Mouse (Mus musculus) left cerebral cortex, postnatal 14 days (tissue): ENCODE measurements around the gene Selenoo. TPM values are rescaled to one million over a fixed set of nuclear protein-coding genes. Genes with fewer than 3 reads are reported as not detected.

Source experiments
- DNase-seq, 2 experiments: peaks; one replicate each; pipeline ENCODE4 v3.0.0; 2021 to 2022; ENCODE audit warnings: low spot score in 2 of 2, mixed read lengths in 1 of 2
- intact Hi-C: fragments of 180-260 bp; cut with DNase I; formaldehyde crosslinking; loops from one replicate; pipeline ENCODE4 v1.15.1; 2025
- total RNA-seq, 2 experiments: library from RNA; stranded (reverse); gene quantifications; 2 replicates each; pipeline ENCODE4 v1.2.3; 2021

Gene Selenoo
- total RNA-seq, 2 experiments from 2014 or later, result 18.8 to 20.5 TPM

DNA sequence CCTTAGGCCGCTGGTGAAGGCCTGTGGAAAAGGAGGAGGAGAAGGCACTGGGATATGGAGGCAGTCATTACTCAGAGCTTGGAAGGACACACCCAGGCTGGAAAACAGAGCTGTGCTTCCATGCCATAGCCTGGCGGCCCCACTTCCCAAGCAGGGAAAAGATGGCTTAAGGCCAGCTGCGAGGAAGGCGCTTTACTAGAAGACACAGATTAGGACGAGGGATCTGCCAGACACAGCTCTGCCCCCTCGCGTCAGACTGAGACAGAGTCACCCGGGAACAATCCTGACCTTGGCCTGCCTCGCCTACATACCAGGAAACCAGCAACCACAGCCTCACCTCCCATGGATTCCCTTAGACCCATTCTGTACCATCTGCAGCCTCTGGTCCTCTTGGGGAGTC is 21.3 kb downstream of the Selenoo start:
- DNase-seq, result no peak
- intact Hi-C loops, result no loop called here

DNA sequence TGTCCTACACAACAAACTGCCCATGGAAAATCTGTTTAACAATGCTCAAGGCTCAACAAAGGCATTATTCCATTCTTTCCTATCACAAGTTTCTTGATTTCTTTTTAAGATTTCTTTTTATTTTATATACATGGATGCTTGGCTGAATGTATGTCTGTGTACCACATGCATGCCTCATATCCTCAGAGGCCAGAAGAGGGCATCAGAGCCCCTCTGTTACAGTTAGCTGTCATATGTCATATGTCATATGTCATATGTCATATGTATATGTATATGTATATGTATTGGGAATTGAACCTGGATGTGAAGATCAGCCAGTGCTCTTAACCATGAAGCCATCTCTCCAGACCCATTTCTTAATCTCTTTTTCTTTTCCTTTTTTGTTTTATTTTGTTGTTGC is 29.1 kb downstream of the Selenoo start:
- DNase-seq, result no peak
- intact Hi-C loops, result no loop called here

DNA sequence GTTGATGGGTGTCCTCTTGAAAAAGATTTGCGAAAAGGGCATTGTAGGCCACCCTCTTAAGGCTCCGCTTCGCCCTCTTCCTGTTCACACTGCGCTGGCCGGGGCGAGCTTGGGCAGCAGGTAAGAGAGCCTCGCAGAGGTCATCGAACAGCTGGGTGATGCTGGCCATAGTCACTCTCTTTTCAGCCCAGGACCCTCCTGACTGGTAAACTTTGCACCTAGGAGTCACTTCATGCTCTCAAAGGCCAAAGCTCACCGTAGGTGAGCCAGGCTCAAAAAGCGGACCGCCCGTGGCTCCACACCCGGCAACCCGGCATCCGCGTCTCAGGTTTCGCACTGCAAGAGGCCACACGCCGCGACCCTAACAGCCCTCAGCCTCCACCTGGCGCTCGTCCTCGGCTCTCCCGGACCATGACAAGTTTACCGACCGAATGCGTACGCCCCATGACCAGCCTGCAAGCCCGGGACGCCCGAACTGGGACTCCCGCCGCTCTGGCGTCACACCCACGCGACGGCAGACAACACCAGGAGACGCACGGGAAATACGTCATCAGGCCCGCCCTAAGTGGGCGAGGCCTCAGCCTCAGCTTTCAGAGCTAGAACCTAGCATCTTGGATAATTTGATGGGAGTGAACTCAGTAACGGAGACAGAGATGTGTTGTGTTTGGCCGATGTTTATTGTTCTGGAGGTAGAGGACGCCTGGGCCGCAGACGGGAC is 33.9 kb downstream of the Selenoo start, which contains the start of gene Tubgcp6:
Gene Tubgcp6 (minus strand): TSS at position 464 of the 718 bp plus-strand sequence.
- peak; percentile 96 for DNase-seq
- intact Hi-C loops, result loop anchor here (2.0 kb wide), 1 partner anchor 88 kb away; the partner anchor contains the start of gene Ppp6r2

DNA sequence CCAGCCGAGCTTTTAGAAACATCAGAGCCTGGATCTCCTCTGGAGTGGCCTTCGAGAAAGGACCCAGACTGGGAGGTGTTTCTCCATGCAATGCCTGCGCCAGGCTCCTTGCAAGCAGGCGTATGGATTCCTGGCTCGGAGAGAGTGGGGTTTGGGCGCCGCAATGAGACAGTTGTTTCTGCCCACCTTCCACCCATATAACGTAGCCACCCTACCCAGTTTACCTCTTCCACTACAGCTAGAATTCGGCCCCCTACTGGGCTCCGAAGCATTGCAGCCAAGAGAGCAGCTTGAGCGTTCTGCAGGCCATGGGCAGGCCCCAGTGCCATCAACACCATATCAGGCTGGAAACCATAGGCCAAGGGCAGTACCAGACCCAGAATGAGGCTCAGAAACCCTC is 34.7 kb downstream of the Selenoo start:
- intact Hi-C loops, result loop anchor here (2.0 kb wide), 1 partner anchor 87 kb away; the partner anchor contains the start of gene Ppp6r2
- peak; percentile 71 to 84 for DNase-seq

DNA sequence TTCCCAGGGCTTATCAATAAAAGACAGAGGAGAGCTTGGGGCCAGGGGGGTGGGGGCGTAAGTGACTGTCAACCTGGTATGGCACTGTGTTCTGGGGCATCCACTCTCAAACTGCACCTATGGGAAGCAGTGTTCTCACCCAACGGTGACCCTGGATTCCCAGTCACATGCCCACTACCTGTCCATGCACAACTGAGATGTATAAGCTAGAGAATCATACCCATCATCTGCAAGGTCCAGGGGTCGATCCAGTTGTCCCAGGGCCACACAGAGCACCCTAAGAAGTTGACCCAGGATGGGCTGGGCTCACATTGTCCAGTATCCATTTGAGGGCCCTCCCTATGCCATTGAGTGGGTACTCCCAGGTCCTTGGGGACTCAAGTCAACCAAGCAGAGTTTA is 35.4 kb downstream of the Selenoo start:
- DNase-seq, result no peak
- intact Hi-C loops, result no loop called here

DNA sequence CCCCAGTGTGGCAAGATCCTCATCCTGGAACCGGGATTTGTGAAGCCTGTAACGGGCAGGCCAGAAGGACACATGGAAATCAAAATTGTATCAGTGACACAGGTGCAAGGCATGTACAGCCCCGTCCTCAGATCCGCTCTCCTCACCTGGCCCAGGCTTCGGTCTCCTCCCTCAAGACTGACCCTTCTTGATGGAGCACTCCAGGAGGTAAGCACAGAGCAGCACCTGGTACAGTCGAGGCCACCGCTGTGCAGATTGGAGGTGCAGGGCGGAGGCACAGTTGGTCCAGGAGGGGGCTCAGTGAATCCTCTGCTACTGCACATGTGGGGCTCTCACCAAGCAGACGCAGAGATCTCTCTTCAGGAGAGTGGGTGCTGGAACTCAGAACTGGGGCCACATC is 36.5 kb downstream of the Selenoo start:
- intact Hi-C loops, result no loop called here
- no peak for DNase-seq

DNA sequence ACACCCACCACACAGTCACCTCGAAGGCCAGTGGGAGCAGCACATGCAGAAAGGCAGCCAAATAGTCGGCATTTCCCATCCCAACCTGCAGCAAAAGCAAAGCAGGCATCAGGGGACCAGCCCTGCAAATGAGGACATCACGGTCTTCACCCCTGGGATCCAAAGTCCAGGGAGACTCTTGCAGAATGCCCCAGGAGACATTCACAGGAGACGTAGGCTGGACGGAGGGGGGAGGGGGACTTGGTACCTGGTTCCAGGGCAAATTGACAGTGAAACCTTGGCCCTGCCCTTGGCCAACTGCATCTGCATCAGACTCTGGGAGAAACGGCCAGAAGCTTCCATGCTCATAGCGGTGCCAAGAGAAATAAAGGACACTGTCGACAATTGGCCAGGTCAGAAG is 37.7 kb downstream of the Selenoo start:
- intact Hi-C loops, result no loop called here

DNA sequence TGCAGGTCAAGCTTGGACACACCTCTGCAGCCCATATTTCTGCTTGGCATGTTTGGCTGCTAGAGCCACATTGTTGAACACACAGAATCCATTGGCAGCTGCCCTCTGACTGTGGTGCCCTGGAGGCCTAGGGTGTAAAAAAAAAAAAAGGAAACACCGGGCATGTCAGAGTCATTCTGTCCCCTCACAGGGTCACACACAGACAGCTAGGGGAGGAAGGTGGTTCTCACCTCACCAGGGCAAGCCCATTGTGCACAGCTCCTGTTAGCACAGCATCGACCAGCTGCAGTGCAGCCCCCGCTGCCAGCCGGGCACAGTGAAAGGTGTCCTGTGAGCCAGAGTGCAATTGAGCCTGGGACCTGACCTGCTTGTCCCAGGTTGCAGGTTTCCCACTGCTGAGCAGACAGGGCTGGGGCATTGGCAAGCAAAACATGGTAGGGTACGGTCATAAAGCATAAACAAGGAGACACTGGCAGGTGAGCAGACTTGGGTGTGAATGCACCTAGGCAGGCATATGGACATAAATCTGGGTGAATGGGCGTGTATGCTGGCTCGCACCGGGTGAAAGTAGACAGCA is 38.6 kb downstream of the Selenoo start:
- no peak for DNase-seq
- intact Hi-C loops, result no loop called here

More for the DNA sequence above, 37.7 kb downstream of the Selenoo start:
- no peak for DNase-seq

DNA sequence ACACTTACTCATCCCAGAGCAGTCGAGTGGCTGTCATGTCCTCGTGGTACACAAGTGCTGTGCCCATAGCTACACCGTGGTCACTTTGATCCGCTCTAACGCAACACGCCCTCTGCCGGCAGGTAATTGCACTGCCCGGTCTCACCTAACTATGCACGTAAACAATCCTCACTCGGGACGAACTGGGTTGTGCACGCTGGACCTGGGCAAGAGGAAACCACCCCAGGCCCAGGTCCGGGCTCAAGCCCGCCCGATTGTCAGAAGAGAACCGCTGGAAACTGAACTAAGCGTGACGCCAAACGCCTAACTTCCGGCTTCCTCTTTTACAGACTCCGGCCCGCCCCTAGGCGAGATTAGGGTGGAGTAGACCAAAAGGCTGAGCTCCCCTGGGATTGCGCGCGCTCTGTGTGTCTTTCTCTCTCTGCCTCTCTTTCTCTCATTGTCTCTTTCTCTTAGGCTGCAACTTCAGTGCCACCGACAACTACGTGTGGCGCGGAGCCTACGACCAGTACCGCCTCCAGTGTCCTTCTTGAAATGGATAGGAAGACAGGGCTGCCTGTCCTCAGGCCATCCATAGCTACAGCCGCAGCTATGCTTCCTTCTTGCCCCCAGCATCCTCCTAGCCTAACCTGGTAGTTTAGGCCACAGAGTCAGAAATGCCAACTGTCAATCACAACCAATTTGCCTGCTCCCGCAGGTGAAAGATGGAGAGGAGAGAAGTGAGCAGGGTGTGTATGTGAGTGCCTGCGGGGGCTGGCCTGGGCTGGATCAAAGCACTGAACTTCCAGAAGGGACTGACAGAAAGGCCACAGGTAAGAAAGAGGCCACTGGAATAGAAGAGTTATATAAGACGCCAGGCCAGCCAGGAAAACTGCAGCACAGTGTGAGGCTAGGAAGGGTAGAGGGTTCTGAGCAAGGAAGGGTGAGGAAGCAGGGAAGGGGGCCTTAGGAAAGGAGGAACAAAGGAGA is 39.8 kb downstream of the Selenoo start, which contains the start of gene Hdac10:
Gene Hdac10 (minus strand): TSS at position 319 of the 969 bp plus-strand sequence.
- peak; percentile 84 to 89 for DNase-seq
- intact Hi-C loops, result no loop called here

DNA sequence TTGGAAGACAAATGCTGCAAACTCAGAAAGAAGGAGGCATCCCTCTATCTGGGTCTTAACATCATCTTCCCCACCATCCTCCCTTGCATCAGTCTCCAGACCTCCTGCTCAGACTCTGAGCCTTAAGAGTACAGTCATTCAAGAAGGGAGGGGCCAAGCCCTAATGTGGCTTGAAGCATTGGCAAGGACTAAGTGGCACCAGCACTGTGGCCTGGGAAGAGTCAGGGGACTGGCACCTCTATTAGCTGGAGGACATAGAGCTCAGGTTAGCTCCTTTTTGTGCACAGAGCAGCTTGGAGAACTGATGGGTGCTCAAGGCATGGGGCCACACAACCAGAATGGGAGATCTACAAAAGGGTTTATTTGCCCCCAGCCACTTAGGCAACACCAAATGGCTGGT is 41.4 kb downstream of the Selenoo start:
- intact Hi-C loops, result no loop called here
- no peak for DNase-seq

DNA sequence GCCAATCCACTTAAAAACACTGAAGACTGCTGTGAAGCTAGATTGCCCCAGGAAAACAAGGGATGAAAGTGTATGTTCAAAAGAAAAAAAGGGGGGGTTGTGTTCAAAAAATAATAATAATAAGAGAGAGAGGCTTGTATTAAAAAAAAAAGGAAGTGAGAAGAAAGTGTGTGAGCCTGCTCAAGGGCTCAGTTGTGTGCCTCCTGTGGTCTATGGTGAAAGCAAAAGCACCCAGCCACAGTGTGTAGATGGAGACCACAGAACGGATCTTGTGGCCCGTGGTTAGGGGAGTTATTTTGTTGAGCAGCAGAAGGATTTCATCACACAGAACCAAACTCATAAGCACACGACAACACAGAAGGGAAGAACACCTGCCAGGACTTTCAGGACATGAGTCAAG is 42.4 kb downstream of the Selenoo start:
- intact Hi-C loops, result no loop called here
- DNase-seq, result no peak

DNA sequence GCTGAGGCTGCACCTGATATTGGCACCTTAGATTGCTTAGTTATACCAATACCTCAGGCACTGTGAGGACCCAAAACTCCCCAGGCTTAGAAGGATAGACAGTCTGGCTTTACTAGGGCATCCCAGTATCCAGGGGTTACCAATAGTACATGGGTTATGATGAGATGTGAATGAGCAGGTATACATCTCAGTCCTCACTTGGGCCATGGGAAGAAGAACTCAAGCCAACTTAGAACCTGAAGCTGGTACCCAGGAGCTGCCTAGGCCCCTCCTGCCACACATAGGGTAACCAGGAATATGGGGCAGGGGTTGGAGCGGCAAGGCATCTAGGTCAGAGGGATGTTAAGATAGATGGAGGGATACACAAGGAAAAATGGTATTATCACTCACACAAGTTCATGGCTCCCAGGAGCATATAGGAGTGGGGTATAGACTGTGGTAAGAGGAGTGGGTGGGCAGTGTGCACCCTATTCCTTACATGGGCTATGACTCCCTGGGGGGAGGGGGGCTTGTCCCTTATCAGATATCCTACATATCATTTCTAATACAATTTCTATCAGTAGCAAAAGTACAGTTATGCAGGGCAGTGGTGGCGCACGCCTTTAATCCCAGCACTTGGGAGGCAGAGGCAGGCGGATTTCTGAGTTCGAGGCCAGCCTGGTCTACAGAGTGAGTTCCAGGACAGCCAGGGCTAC is 47.7 kb downstream of the Selenoo start:
- no peak for DNase-seq
- intact Hi-C loops, result loop anchor here (5.0 kb wide), 1 partner anchor 61 kb away; the partner anchor contains the start of gene Dennd6b

DNA sequence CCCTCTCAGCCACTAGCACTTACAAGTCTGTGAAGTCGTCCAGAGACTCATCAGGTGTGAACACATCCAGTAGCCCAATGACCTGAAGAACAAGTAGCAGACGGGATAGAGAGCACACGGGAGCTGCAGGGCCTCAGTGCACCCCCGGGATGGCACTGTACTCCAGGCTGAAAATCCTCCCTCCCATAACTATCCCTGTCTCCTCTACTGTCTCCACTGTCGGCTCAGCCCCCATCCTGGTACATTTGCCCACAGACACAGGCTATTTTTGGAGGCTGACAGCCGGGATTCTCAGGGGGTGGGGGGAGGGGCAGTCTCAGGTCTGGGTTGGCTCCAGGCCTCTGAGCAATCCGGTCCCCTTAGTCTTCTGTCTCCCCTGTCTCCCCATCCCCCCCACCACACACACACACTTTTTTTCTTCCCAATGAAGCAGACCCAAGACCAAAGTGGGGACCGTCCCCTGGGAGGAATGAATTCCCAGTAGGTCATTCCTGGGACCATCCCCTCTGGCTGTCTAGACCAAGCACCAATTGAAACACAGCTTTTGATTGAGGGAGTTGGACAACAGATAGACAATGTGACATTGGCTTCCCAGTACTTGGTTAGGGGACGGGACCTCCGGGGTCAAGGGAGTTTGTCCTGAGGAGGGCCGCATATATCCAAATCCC is 48.6 kb downstream of the Selenoo start:
- DNase-seq, result peak in 1 of 2 experiments; percentile 75

DNA sequence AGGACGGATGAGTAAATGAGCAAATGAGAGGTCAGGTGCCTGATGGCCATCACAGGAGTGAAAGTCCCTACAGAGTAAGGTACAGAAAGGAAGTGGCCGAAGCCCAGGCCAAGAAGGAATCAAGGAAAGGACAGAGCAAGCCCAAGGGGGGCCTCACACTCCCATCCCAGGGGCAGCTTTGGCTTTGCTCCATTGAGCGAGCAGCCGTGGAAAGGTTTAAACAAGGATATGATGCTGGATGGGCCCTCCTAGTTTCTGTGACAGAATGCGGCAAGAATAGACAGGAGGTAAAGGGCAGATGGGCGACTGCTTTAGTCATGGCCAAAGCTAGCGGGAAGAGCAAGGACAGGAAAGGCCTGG is 49.1 kb downstream of the Selenoo start:
- no peak for DNase-seq
- intact Hi-C loops, result loop anchor here (5.0 kb wide), 1 partner anchor 59 kb away; the partner anchor contains the start of gene Dennd6b

More for the DNA sequence above, 48.6 kb downstream of the Selenoo start:
- intact Hi-C loops, result loop anchor here (5.0 kb wide), 1 partner anchor 60 kb away; the partner anchor contains the start of gene Dennd6b

DNA sequence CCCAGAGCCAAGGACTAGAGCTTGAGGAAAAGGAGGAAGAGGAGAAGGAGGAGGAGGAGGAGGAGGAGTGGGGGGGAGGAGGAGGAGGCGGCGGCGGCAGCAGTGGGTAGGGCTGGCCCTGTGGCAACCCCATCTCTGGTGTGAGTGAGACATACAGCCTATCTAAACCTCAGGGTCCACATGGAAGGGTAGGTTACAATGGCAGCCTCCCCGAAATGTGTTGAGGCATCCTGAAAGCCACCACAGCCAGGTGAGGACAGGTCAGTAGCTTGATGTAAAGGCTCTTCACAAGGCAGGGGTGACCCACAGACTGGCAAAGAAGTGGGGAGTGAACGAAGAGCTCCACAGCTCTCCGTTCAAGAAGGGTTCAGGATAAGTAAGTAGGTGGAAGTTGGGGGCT is 49.6 kb downstream of the Selenoo start:
- DNase-seq, result no peak
- intact Hi-C loops, result loop anchor here (5.0 kb wide), 1 partner anchor 59 kb away; the partner anchor contains the start of gene Dennd6b

DNA sequence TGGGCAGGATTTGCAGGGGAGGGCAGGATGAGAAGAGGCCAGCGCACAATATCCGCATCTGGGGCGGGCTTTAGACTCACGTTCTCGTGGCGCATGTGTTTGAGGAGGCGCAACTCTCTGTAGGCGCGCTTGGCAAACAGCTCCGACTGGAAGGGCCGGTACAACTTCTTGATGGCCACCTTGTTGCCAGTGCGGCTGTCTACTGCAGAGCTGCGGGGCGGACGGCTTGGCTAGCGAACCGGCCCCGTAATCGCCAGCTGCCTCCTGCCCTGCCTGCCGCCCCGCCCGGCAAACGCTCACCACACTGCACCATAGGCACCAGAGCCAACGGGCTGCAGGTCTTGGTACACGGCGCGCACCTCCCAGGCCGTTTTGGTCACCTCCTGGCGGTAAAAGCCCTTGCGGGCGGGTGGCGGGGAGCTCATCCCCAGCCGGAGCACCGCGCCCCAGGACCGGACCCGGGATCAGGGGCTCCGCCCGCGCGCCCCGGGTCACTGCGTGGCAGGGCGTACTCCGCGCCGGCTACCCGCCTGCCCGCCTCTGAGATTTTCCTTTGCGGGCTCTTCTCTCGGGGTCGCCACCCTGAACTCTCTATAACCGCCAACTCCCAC is 51.3 kb downstream of the Selenoo start:
- peak; percentile 69 to 84 for DNase-seq
- intact Hi-C loops, result no loop called here

DNA sequence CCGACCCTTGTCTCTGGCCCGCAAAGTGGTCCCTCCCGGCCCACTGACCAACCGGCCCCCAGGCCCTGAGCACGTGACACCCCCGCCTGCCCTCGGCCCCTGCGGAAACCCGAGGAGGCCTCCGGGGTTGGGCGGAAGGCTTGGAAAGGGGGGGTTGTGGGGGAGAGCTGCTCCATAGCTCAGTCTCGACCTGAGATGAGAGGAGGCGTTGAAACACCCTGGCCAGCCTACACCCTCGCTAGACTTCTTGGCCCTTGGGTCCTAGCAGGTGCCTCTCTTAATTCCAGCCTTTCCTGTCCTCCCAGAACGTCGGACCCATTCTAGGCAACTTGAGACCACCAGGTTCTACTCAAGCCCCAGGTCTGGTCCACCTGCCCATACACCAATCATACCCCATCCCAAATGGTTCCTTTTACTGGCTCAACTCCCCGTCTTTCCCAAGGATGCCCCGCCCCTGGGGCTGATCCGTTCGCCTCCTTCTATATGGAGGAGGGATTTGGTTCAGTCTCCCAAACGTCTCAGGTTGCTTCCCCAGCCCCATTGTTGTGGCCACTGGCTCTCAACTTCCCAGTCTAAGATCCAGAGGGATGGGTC is 51.9 kb downstream of the Selenoo start, which contains the start of gene Mapk12:
Gene Mapk12 (minus strand): TSS at position 45 of the 594 bp plus-strand sequence.
- intact Hi-C loops, result no loop called here

DNA sequence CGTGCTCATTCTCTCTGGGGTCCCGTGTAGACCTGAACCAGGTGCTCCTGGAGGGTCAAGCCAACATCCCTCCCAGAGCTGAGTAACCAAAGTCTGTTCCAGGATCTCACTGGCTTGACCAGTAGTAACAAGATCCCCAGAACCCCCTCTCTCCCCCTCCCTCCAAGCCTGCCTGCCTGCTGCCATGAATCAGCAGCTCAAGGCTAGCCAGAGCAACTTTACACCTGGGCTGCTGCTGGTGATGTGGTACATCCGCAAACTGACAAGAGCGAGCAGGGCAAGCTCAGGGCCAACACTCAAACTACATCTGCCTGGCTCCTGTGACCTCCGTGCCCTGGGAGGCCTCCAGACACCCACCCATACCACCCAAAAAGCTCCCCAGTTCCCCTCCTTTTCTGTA is 52.6 kb downstream of the Selenoo start:
- no peak for DNase-seq
- intact Hi-C loops, result no loop called here

More for the DNA sequence above, 51.9 kb downstream of the Selenoo start, which contains the start of gene Mapk12:
- peak in 1 of 2 experiments; percentile 43 for DNase-seq
